Mouse (Mus musculus) stomach, postnatal 0 days (tissue): ENCODE data around the gene Wee1. TPM values are rescaled to one million over a fixed set of nuclear protein-coding genes. Genes with fewer than 3 reads are reported as not detected.
"Not testable (repeated sequence)": the region's sequence is repeated elsewhere in the genome, so short reads cannot be mapped to it uniquely, and the experiment has no call there.

Experiments used
- ATAC-seq: fragments of 200-750 bp; cut with Nextera tagmentation; 2 replicates; pipeline ENCODE4 v1.8.0; 2017; ENCODE audit not compliant: low FRiP score, low TSS enrichment
- DNase-seq: peaks from one replicate; pipeline ENCODE4 v3.0.0-alpha.2; 2016; ENCODE audit warnings: low spot score
- H3K27ac ChIP-seq: fragments of 300-500 bp; sonication (generic); replicated peaks from 2 replicates; pipeline ENCODE4 v1.5.1; 2014; ENCODE audit warnings: mild to moderate bottlenecking, control low read depth
- H3K27me3 ChIP-seq: fragments of 300-500 bp; sonication (generic); 2 replicates; pipeline ENCODE4 v1.6.1; 2014; ENCODE audit warnings: low read length; ENCODE audit not compliant: control insufficient read depth, insufficient read depth
- H3K36me3 ChIP-seq: fragments of 300-500 bp; sonication (generic); 2 replicates; pipeline ENCODE4 v1.6.1; 2014; ENCODE audit warnings: low read length, mixed read lengths; ENCODE audit not compliant: control insufficient read depth, insufficient read depth
- H3K4me1 ChIP-seq: fragments of 300-500 bp; sonication (generic); replicated peaks from 2 replicates; pipeline ENCODE4 v1.6.1; 2014; ENCODE audit warnings: antibody characterized with exemption; ENCODE audit not compliant: control insufficient read depth, insufficient read depth
- H3K4me2 ChIP-seq: fragments of 300-500 bp; sonication (generic); replicated peaks from 2 replicates; pipeline ENCODE4 v1.6.1; 2014; ENCODE audit warnings: low read depth, mild to moderate bottlenecking, control low read depth, moderate library complexity
- H3K4me3 ChIP-seq: fragments of 300-500 bp; sonication (generic); 2 replicates; pipeline ENCODE4 v1.5.1; 2014; ENCODE audit warnings: low read depth, low read length, control low read depth
- H3K9ac ChIP-seq: fragments of 300-500 bp; sonication (generic); 2 replicates; pipeline ENCODE4 v1.6.1; 2014; ENCODE audit warnings: mild to moderate bottlenecking, low read length, control low read depth, mixed read lengths
- H3K9me3 ChIP-seq: fragments of 300-500 bp; sonication (generic); 2 replicates; pipeline ENCODE4 v1.6.1; 2016; ENCODE audit warnings: low read length; ENCODE audit not compliant: control insufficient read depth
- CTCF ChIP-seq: IDR thresholded peaks from 2 replicates; pipeline ENCODE4 v1.5.1; 2016; ENCODE audit warnings: antibody characterized with exemption, low read depth, mild to moderate bottlenecking, moderate library complexity
- EP300 ChIP-seq: optimal IDR thresholded peaks from 2 replicates; pipeline ENCODE3; 2016; ENCODE audit warnings: antibody characterized with exemption
- WGBS: fragments of 180-500 bp; shearing (Covaris S2); extraction: QIAGEN DNeasy Blood & Tissue Kit; methylation state at CpG from one replicate; pipeline ENCODE4 v1.1.7; 2014; 5-methylcytosine and 5-hydroxymethylcytosine counted together
- polyA plus RNA-seq: library from polyadenylated mRNA; unstranded; fragments of >200 nt; fragmentation: Nextera tagmentation; extraction: Ambion mirVana; gene quantifications from 2 replicates; pipeline ENCODE4 v1.2.1, GENCODE M21; 2015

Wee1 gene
- polyA plus RNA-seq, 1 experiment from 2014 or later: 14.5 TPM

DNA sequence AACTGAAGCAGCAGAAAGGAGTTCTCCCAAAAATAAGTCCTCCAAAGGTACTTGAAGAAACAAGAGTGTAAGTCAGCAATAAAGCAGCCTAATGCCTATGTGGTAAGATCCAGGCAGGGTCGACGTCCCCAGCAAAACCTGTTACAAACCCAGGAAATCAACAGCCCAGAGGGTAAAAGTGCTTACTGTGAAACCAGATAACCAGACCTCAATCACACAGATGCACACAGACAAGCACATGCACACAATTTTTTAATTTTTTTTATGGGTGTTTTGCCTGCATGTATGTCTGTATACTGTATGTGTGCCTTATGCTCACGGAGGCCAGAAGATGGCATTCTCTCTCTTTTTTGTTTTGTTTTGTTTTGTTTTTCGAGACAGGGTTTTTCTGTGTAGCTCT, 25.5 kb upstream of the Wee1 start:
- no peaks in the 10 kb centered on the region for H3K27me3 ChIP-seq
- no peak overlapping the region for H3K9ac ChIP-seq
- no peak for ATAC-seq
- peaks cover 17% of the 10 kb centered on the region; the same call in 1 of the 2 replicates for H3K36me3 ChIP-seq
- no peaks in the 10 kb centered on the region for H3K9me3 ChIP-seq
- H3K4me2 ChIP-seq: no peak overlapping the region
- no peak overlapping the region for H3K27ac ChIP-seq
- H3K4me1 ChIP-seq: no peaks in the 10 kb centered on the region
- DNase-seq: no peak
- H3K4me3 ChIP-seq: no peak overlapping the region
- WGBS: 78% methylated on average over 4 of the region's 4 CpGs
- no peak for TF ChIP-seq EP300
- peak; percentile 30 for TF ChIP-seq CTCF

DNA sequence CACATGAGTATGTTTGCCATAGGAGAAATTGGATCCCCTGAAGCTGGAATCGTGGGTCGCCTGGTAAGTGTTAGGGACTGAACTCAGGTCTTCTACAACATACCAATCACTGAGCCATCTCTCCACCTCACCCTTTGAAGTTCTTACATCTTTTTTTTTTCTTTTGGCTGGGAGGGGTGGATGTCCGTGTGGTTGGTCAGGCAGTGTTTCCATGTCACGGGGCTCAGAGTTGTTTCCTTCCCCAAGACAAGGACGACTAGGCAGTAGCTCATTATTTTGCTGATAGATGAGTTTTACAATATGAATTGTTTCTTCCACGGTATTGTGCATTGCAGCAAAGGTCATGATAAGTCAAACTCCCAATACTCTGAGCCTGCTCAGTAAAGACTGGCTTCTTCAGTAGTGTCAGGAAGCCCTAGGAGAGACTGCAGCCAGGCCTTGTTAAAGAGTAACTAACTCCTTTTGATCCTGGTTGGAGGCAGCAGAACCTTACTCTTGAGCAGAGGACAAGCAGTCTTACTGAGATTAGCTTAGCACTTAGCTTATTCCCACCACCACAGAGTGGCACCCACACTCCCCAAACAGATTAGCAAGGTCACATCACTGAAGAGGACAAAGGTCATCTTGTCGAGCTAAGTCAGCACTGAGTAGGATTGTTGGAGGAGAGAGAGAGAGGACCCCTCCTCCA, 24.6 kb upstream of the Wee1 start:
- Histone ChIP-seq H3K9ac (no peak overlapping the region), H3K9me3 (no peaks in the 10 kb centered on the region), H3K4me2 (no peak overlapping the region), H3K4me3 (no peak overlapping the region), H3K27ac (0 out of 2 replicates have a peak overlapping the region, but pooled peaks have one; percentile 46), H3K4me1 (no peaks in the 10 kb centered on the region), H3K27me3 (no peaks in the 10 kb centered on the region), H3K36me3 (peaks cover 14% of the 10 kb centered on the region; the same call in 1 of the 2 replicates)
- peak; percentile 53 for ATAC-seq
- no peak for DNase-seq
- TF ChIP-seq EP300 (no peak), CTCF (peak; percentile 18; the same call in 1 of the 2 replicates)
- 42% methylated on average over 7 of the region's 7 CpGs for WGBS

DNA sequence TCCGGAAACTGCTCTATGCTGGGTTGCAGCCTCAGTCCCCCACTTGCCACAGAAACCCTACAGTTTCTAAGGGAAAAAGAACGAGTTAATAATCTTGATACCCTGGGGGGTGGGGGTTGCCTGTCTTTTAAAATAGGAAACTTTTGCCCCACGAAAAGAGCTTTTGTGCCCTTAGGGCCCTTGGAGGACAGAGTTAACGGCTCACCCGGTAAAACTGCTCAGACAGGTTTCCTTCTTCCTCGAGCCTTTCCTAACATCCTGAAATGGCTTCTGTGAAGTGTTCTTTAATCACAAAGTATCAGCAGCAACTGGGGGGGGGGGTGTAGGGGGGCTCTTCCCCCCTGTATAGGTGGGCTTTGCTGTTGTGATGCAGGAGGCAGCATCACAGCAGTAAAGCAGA, 21.0 kb upstream of the Wee1 start:
- no peak overlapping the region for H3K4me3 ChIP-seq
- no peak overlapping the region for H3K9ac ChIP-seq
- WGBS: 38% methylated on average over 6 of the region's 6 CpGs
- H3K9me3 ChIP-seq: no peaks in the 10 kb centered on the region
- H3K36me3 ChIP-seq: 0 out of 2 replicates have a peak, but pooled peaks cover 3% of the 10 kb centered on the region
- H3K4me2 ChIP-seq: no peak overlapping the region
- DNase-seq (peak; percentile 53), ATAC-seq (no peak)
- no peak for TF ChIP-seq EP300
- TF ChIP-seq CTCF: no peak
- no peaks in the 10 kb centered on the region for H3K4me1 ChIP-seq
- H3K27me3 ChIP-seq: no peaks in the 10 kb centered on the region
- H3K27ac ChIP-seq: peak overlapping the region; percentile 61; the same call in 1 of the 2 replicates

DNA sequence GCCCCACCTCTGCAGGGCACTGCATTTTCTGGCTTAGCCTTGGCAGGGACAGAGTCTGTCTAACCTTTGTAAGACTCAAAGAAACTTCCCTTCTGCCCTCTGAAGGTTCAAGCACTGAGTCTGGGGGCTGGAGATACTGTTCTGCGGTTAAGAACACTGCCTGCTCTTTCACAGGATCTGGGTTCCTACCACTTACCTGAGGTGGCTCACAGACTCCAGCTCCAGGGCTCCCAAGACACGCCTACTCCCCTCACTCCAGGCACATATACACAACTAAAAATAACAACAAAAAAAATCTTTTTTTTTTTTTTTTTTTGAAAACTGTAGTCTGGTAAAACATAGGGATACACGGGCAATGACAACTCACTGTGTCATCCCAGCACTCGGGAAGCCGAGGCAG, 20.6 kb upstream of the Wee1 start:
- no peak overlapping the region for H3K4me2 ChIP-seq
- no peaks in the 10 kb centered on the region for H3K27me3 ChIP-seq
- H3K9ac ChIP-seq: no peak overlapping the region
- TF ChIP-seq CTCF: no peak
- H3K27ac ChIP-seq: peak overlapping the region; percentile 61; the same call in 1 of the 2 replicates
- H3K4me1 ChIP-seq: no peaks in the 10 kb centered on the region
- 64% methylated on average over 5 of the region's 5 CpGs for WGBS
- no peak for DNase-seq
- H3K36me3 ChIP-seq: 0 out of 2 replicates have a peak, but pooled peaks cover under 1% of the 10 kb centered on the region
- no peak for ATAC-seq
- no peak overlapping the region for H3K4me3 ChIP-seq
- no peaks in the 10 kb centered on the region for H3K9me3 ChIP-seq

DNA sequence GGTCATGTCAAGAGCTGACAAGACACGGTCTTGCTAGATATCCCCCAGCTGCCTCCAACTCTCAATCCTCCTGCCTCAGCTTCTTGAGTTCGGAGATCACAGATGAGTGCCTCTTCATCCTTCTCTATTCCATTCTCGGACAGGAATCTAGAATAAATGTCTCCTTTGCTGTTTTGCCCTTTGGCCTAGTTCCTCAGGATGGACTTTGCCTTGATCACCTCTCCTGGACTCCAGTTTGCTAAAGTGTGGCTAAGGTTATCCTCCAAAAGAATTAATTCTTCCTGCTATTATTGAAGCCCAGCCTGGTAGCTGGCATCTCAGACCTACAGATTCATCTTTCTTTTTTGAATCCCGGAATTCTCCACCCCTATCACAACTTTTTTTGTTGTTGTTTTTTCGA, 16.8 kb upstream of the Wee1 start:
- TF ChIP-seq CTCF: no peak
- no peak for TF ChIP-seq EP300
- Histone ChIP-seq H3K9me3 (no peaks in the 10 kb centered on the region), H3K4me2 (no peak overlapping the region), H3K4me3 (no peak overlapping the region), H3K27me3 (no peaks in the 10 kb centered on the region), H3K27ac (no peak overlapping the region), H3K4me1 (no peaks in the 10 kb centered on the region), H3K36me3 (no peaks in the 10 kb centered on the region), H3K9ac (no peak overlapping the region)
- no peak for ATAC-seq
- WGBS: 83% methylated on average over 5 of the region's 5 CpGs
- DNase-seq: no peak

DNA sequence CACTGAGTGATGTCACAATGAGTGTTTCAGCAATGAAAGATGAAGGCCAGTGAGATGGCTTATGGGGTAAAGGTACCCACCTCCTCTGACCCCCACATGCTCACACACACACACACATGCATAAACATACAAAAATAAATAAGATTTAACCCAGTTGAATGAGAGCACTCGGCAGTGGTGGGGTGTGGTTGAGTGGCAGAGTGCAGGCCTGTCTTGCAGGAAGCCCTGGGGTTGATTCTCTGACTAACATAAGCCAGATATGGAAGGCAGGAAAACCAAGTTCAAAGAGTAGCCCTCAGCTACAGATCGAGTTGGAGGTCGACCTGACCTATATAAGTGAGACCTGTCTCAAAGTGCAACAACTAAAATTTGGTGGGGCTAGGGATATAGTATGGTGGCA, 15.2 kb upstream of the Wee1 start:
- no peaks in the 10 kb centered on the region for H3K27me3 ChIP-seq
- WGBS: 40% methylated on average over 3 of the region's 3 CpGs
- ATAC-seq: peak; percentile 57
- no peak overlapping the region for H3K4me2 ChIP-seq
- no peaks in the 10 kb centered on the region for H3K9me3 ChIP-seq
- no peak overlapping the region for H3K4me3 ChIP-seq
- H3K36me3 ChIP-seq: no peaks in the 10 kb centered on the region
- H3K9ac ChIP-seq: no peak overlapping the region
- no peak for DNase-seq
- no peak for TF ChIP-seq CTCF
- TF ChIP-seq EP300: no peak
- H3K27ac ChIP-seq: peak overlapping the region; percentile 1; the same call in 1 of the 2 replicates
- no peaks in the 10 kb centered on the region for H3K4me1 ChIP-seq

DNA sequence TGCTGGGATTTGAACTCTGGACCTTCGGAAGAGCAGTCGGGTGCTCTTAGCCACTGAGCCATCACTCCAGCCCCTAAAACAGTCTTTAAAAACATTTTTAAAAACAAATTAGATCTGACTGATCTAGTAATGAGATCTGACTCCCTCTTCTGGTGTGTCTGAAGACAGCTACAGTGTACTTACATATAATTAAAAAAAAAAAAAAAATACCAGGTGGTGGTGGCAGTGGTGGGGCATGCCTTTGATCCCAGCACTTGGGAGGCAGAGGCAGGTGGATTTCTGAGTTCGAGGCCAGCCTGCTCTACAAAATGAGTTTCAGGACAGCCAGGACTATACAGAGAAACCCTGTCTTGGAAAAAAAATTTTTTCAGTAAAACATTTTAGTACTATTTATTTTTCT, 13.3 kb upstream of the Wee1 start:
- H3K9me3 ChIP-seq, H3K36me3 ChIP-seq, ATAC-seq, H3K9ac ChIP-seq, H3K4me1 ChIP-seq, DNase-seq, H3K4me3 ChIP-seq, H3K27me3 ChIP-seq: not testable (repeated sequence)
- Histone ChIP-seq H3K27ac (peak overlapping the region; percentile 85), H3K4me2 (peak overlapping the region; percentile 41; the same call in 1 of the 2 replicates)
- WGBS: 87% methylated on average over 3 of the region's 3 CpGs
